Mouse (Mus musculus): ENCODE results near the gene Fars2. TPM values are rescaled to one million over a fixed set of nuclear protein-coding genes. Genes with fewer than 3 reads are reported as not detected.

The Fars2 gene
- polyA plus RNA-seq, 1 experiment: 123 TPM

GRCm38 (mm10) chr13:36576781-36577180 is 459.6 kb downstream of the Fars2 start:
- Histone ChIP-seq H3K27me3 (ENCODE audit: control insufficient read depth, insufficient read depth, low read length) (no peaks in the 10 kb centered on the region), H3K27ac (ENCODE audit: control insufficient read depth, insufficient read depth, low read depth, low read length) (no peak overlapping the region), H3K4me3 (ENCODE audit: control insufficient read depth, low read depth, low read length) (no peak overlapping the region; the same call in 1 of the 2 replicates), H3K36me3 (ENCODE audit: control insufficient read depth, insufficient read depth, low read length) (no peaks in the 10 kb centered on the region), H3K4me1 (ENCODE audit: control insufficient read depth, insufficient read depth, low read length) (peaks cover 8% of the 10 kb centered on the region)
- TF ChIP-seq CTCF (IDR thresholded peaks at IDR 0.05; ENCODE audit: control insufficient read depth, insufficient read depth, insufficient replicate concordance, low read depth, low read length): no peak
- no peak for TF ChIP-seq POLR2A (IDR thresholded peaks at IDR 0.05; ENCODE audit: control insufficient read depth, low read depth, low read length)

DNA sequence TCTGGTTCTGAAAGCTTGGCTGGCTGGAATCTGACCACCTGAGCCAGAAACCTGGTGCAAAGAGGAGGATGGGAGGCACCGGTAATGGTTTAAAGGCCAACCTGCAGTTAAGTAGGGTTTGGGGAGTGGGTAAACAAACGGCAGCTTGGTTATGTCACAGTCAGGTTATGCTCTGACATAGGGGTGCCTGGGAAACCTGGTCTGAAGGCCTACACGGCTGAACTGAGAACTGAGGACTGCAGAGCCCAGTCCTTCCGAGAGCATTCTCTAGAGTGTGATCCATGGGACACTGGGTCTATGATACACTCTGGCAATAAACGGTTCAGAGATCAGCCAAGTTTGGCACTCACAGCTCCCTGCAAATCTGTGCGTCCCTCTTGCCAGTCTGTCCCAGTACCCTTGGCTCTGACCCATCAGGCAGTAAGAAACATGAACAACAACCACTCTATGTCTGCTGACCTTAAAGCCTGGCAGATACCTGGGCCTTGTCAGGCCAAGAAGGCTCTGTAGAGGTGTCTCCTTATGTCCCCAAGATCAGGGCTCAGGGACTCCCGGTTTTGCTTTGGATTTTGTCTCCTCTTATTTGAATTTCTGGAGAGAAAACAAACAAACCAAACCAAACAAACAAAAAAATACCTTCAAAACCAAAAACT is 460.8 kb downstream of the Fars2 start:
- H3K36me3 ChIP-seq (ENCODE audit: control insufficient read depth, insufficient read depth, low read length): no peaks in the 10 kb centered on the region
- peak overlapping the region; percentile 58 for H3K4me3 ChIP-seq (ENCODE audit: control insufficient read depth, low read depth, low read length)
- H3K27ac ChIP-seq (ENCODE audit: control insufficient read depth, insufficient read depth, low read depth, low read length): peak overlapping the region; percentile 33
- no peaks in the 10 kb centered on the region for H3K27me3 ChIP-seq (ENCODE audit: control insufficient read depth, insufficient read depth, low read length)
- peaks cover 9% of the 10 kb centered on the region for H3K4me1 ChIP-seq (ENCODE audit: control insufficient read depth, insufficient read depth, low read length)
- TF ChIP-seq POLR2A (IDR thresholded peaks at IDR 0.05; ENCODE audit: control insufficient read depth, low read depth, low read length): no peak; the same call in 1 of the 2 replicates
- no peak for TF ChIP-seq CTCF (IDR thresholded peaks at IDR 0.05; ENCODE audit: control insufficient read depth, insufficient read depth, insufficient replicate concordance, low read depth, low read length)

DNA sequence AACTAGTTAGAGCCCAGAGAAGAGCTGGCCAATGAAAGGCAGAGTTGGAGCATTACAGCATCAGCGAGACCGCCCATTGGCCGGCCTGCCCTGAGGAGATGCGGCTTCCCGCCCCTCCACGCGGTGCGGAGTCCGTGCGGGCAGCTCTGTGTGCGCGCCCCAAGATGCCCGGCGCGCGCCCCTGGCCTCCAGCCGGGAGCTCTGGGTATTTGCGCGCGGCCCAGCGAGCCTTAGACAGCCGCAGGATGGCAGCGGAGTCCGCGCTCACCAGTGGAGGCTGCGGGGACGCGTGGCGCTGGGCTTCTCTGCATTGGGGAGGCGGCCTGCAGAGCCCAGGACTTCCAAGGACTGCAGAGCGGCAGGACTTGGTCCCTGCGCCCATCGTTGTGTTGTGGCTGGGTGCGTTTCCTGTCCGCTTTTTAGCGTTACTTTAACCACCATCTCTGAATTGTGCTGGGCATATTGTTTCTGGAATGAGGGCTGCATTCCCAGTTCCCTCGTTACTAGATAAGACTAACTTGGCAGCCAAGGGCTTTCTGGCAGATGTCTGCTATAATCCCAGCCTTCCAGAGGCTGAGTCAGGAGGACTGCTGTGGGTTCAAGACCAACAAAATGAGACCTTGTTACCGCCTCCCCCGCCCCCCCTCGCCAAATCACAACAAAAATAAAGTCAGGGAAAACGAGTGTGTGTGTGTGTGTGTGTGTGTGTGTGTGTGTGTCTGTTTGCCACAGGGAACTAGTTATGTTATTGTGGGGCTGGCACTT is 461.5 kb downstream of the Fars2 start:
- no peak for TF ChIP-seq POLR2A (IDR thresholded peaks at IDR 0.05; ENCODE audit: control insufficient read depth, low read depth, low read length)
- TF ChIP-seq CTCF (IDR thresholded peaks at IDR 0.05; ENCODE audit: control insufficient read depth, insufficient read depth, insufficient replicate concordance, low read depth, low read length): no peak
- Histone ChIP-seq H3K36me3 (ENCODE audit: control insufficient read depth, insufficient read depth, low read length) (no peaks in the 10 kb centered on the region), H3K27me3 (ENCODE audit: control insufficient read depth, insufficient read depth, low read length) (no peaks in the 10 kb centered on the region), H3K27ac (ENCODE audit: control insufficient read depth, insufficient read depth, low read depth, low read length) (no peak overlapping the region), H3K4me3 (ENCODE audit: control insufficient read depth, low read depth, low read length) (peak overlapping the region; percentile 58), H3K4me1 (ENCODE audit: control insufficient read depth, insufficient read depth, low read length) (peaks cover 13% of the 10 kb centered on the region)

GRCm38 (mm10) chr13:36582406-36583070 is 465.3 kb downstream of the Fars2 start:
- Histone ChIP-seq H3K4me3 (ENCODE audit: control insufficient read depth, low read depth, low read length) (peak overlapping the region; percentile 84), H3K27ac (ENCODE audit: control insufficient read depth, insufficient read depth, low read depth, low read length) (no peak overlapping the region), H3K27me3 (ENCODE audit: control insufficient read depth, insufficient read depth, low read length) (no peaks in the 10 kb centered on the region), H3K36me3 (ENCODE audit: control insufficient read depth, insufficient read depth, low read length) (no peaks in the 10 kb centered on the region), H3K4me1 (ENCODE audit: control insufficient read depth, insufficient read depth, low read length) (peaks cover 13% of the 10 kb centered on the region)
- TF ChIP-seq CTCF (IDR thresholded peaks at IDR 0.05; ENCODE audit: control insufficient read depth, insufficient read depth, insufficient replicate concordance, low read depth, low read length) (no peak), POLR2A (IDR thresholded peaks at IDR 0.05; ENCODE audit: control insufficient read depth, low read depth, low read length) (no peak)

GRCm38 (mm10) chr13:36583481-36584151 is 466.4 kb downstream of the Fars2 start:
- Histone ChIP-seq H3K4me1 (ENCODE audit: control insufficient read depth, insufficient read depth, low read length) (peaks cover 7% of the 10 kb centered on the region), H3K4me3 (ENCODE audit: control insufficient read depth, low read depth, low read length) (peak overlapping the region; percentile 84), H3K27me3 (ENCODE audit: control insufficient read depth, insufficient read depth, low read length) (no peaks in the 10 kb centered on the region), H3K27ac (ENCODE audit: control insufficient read depth, insufficient read depth, low read depth, low read length) (no peak overlapping the region), H3K36me3 (ENCODE audit: control insufficient read depth, insufficient read depth, low read length) (no peaks in the 10 kb centered on the region)
- TF ChIP-seq CTCF (IDR thresholded peaks at IDR 0.05; ENCODE audit: control insufficient read depth, insufficient read depth, insufficient replicate concordance, low read depth, low read length) (no peak), POLR2A (IDR thresholded peaks at IDR 0.05; ENCODE audit: control insufficient read depth, low read depth, low read length) (peak; percentile 29; the same call in 1 of the 2 replicates)

DNA sequence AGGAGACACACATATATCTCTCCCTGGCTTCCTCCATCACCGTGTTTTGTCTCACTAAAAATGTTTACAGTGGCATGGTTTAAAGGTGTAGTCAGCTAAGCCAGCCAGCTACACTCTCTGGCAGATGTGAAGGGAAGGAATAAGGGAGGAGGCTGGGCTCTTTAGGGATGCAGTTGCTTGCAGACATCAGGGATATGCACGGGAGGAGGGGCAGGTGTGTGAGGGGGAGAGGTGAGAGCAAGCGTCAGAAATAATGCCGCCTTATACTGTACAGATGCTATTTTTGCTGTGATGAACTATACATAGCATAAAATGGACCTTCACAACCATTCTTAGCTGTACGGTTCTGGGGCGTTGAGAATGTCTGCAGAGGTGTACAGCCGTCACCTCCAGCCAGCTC is 467.0 kb downstream of the Fars2 start:
- H3K36me3 ChIP-seq (ENCODE audit: control insufficient read depth, insufficient read depth, low read length): no peaks in the 10 kb centered on the region
- H3K27me3 ChIP-seq (ENCODE audit: control insufficient read depth, insufficient read depth, low read length): no peaks in the 10 kb centered on the region
- no peak for TF ChIP-seq POLR2A (IDR thresholded peaks at IDR 0.05; ENCODE audit: control insufficient read depth, low read depth, low read length)
- no peak for TF ChIP-seq CTCF (IDR thresholded peaks at IDR 0.05; ENCODE audit: control insufficient read depth, insufficient read depth, insufficient replicate concordance, low read depth, low read length)
- no peak overlapping the region; the same call in 1 of the 2 replicates for H3K4me3 ChIP-seq (ENCODE audit: control insufficient read depth, low read depth, low read length)
- peaks cover 5% of the 10 kb centered on the region for H3K4me1 ChIP-seq (ENCODE audit: control insufficient read depth, insufficient read depth, low read length)
- no peak overlapping the region for H3K27ac ChIP-seq (ENCODE audit: control insufficient read depth, insufficient read depth, low read depth, low read length)

Data from testis, adult 2 months (tissue).